Mouse (Mus musculus): ENCODE data around the gene Sec14l4.
"Not testable (repeated sequence)": the region's sequence is repeated elsewhere in the genome, so short reads cannot be mapped to it uniquely, and the experiment has no call there.

Sec14l4 gene

DNA sequence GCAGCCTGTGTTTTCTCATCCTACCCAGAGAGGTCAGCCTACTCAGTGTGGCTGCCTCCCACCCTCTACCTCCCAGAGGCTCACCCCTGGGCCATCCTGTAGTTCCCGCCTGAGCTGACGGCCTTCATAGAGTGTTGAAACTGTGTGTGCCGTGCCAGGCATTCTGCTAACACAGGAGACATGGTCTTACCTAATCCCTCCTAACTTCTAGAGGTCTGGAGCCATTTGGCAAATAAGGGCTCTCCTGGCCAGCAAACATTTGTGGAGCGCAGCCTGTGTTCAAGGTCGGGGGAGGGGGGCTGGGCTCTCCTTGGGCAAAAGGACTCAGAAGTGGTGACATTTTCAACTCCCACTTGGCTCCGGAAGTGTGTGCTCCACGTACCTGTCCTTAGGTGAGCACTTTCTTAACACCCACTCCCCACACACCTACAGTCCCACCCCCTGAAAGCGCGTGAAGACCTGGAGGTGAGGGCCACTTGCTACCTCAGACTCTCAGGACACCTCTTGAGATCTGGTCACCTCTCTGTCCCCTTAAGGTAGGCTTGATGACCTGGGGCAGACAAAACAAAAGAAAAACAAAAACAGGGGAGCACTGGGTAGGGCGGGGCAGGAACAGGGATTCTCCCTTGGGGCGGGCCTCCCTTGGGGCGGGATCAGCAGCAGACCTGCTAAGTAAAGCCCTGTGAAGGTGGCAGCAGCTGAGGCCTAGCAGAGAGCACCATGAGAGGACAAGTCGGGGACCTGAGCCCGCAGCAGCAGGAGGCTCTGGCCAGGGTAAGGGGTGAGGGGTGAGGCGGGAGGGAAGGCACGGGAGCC is at the start of gene Sec14l4:
Sec14l4 (plus strand) TSS at position 337 of the 816 bp plus-strand sequence.
- DNase-seq: no peak

DNA sequence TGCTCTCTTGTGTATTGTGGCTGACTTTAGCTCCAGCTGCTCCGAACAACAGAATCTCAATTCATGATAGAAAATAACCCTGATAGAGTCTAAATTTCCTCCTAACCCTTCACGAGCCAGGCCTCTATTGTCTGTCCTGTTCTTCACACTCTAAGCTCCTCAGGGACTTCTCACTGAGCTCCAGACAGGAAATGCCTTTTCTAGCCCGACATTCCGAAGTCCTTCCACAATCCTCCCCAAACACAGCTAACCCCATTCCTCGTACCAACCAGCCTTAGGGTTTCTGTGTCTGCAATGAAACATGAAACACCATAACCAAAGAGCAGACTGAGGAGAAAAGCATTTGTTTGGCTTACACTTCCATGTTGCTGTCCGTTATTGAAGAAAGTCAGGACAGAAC is 49.7 kb upstream of the Sec14l4 start:
- no peak for DNase-seq

DNA sequence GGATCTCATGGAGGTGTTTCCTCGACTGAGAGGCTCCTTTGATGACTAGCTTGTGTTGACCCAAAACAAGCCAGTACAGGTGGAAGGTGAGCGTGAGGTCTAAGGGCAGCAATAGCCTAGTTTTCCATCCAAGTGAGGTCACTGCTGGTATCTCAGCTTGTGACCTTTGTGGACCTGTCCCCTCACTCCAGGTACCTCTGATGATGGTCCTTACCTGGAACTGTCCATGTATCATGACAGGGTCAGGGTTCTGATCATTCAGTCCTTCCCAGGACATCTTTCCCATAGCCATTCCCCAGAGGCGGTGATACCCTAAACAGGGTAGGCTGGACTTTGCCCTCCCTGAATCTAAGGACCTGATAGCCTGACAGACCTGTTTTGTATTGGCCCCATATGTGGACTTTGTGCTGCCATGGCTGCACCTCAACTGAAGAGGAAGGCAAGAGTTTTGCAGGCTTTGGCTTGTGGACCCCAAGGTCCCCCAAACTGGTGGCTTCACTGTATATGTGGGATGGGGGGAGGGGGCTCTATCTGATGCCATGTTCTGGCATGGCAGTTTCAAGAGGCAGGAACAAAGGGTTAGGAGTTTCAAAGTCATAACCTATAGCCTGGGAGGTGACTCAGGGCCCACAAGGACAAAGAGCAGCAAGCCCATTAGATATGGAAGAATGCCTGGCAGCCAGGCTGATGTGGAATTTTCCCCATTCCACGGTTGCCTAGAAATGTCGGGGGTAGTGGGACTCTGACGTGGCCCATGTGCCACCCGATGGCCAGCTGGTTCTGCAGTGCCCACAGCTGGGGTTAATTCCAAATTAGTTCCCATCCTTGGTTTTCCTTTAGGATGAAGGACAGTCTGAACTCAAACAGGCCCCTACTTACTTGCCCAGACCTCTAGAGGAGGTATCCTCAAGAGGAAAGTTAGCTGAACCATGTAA is 48.7 kb upstream of the Sec14l4 start:
- DNase-seq: no peak

DNA sequence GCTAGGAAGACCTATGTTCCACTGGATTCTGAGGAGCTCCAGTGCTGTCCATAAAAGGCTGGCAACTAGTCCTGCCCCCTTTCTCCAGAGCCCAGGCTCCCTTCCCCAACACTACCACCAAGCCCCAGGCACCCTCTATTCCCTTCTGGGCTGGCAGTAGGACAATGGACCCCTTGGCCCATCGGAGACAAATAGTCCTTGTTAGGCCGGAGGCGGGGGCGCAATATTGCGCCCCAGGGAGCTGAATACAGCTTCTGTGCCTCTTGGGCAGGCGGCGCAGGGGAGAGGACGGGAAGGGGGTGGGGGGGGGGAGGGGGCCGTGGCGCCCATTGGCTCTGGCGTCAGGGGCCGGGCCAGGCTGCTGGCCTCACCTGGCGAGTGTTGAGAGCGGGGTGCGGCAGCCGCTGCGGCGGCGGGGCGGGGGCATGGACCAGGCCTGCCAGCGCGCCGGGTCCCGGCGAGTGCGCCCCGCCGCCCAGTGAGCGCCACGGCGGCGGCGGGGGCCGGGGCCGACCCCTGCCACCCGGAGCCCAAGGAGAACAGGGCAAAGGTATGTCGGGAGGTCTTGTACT is 47.9 kb upstream of the Sec14l4 start, which contains the start of gene Gal3st1:
Gal3st1 (plus strand) TSS at position 346 of the 572 bp plus-strand sequence.
- no peak for DNase-seq

DNA sequence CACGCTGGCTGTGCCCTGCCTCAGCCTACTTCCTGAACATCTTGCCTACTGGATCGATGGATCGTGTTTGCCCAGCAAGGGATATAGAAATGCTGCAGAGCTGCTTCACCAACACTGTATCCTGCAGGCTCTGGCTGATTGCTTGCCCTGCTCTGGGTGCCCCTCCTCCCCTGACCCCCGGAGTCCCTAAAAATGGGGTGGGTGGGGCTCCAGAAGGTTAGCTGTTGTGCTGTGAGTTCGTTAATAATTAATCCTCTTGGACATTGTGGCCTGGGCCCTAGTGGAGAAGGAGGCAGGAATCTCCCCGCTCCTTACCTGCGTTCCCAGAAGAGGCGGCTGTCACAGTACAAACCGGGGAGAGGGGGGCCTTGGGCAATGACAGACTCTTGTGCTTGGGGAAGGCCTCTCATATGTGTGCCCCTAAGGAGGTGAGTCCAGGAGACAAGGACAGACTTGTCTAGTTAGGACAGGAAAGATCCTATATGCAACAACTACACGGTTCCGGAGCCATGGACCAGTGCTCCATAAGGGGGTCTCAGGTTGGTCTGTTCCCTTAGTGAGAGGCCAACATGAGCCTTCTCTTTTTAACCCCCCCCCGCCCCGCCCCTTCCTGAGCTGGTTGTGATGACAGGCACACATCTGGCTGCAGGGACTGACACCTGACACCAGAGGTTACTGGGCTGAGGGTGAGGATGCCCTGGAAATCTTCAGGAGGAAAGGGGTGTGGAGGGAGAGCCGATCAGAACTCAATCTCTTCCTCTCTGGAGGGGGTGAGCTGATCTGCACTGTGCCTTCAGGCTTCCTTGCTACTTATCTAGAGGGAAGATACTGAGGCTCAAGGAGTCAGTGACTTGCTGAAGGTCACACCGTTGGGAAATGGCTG is 47.2 kb upstream of the Sec14l4 start:
- DNase-seq: no peak

DNA sequence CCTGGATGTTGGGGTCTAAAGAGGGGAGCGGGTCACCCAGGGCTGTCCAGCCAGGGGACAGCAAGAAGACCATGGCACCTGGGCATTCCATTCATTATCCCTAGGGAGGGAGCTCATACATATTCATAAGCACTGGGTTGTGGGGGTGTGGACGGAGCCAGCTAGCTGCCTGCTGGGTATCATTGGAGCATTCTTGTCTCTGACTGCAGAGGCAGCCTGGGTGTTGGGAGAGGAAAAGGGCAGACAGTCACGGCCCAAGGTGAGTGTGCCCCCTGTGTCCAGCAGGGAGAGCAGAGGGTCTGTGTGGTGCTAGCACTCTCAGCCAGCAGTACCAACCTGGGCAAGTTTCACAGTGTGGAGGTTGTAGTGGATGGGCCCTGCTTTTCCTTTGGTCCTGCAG is 41.5 kb upstream of the Sec14l4 start:
- DNase-seq: no peak

DNA sequence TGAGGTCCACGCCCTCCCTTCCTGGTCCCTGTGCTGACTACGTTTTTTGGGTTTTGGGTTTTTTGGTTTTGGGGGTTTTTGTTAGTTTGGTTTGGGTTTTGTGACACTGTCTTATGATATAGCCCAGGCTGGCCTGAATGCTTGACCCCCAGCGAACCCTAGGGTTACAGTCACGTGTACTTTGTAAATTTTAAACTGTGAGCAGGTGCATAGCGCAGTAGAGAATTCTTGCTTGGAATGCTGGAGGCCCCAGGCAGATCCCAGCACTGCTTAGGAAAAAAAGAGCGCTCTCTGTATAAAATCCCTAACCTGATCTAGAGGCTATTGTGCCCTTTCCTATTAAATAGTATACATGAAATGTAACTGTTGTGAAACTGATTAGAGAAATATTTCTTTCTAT is 38.1 kb upstream of the Sec14l4 start:
- no peak for DNase-seq

DNA sequence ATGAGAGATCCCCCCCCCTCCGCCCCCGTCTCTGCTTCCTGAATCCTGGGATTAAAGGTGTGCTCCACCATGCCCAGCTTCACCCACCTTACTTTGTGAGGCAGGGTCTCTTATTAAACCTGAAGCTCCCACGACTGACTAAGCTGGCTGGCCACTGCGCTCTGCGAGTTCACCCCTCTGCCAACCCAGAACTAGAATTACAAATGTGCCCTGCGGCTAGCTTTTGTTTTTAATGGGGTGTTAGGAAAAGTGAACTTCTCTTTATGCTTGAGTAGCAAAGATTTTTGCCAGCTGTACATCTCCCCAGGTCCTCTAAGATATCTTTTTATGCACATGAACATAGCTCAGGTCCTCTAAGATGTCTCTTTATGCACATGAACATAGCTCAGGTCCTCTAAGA is 37.3 kb upstream of the Sec14l4 start:
- no peak for DNase-seq

DNA sequence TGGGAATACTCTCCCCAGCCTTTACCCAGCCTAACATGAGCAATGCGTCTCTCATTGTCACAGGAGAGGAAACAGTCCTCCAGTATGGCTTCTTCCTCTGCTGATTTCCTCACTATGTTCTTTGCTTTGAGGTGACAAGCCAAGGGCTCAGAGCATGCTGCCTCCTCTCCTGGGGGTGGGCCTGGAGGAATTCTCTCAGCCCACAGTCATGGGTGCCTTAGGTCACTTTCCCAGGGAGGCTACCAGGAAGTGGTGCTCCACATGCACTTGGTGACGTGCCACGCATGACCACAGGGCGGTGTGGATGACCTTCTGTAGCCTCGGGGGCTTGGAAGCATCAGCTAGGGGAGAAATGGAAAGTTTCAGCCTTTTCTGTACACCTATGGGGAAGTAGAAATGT is 35.8 kb upstream of the Sec14l4 start:
- no peak for DNase-seq

DNA sequence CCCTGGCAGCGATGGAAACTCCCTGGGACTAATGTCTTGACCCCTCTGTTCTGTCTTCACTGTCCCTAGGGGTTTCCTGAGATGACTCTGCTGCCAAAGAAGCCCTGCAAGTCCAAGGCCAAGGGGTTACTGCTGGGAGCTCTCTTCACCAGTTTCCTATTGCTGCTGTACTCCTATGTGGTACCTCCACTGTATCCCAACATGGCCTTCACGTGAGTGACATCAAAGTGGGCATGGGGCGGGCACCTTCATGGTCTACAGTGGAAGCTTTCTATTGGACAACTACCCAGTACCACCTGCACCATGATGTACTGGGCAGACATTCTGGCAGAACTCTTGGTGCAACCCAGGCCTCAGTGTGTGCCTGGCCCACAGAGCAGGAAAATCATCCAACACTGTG is 34.4 kb upstream of the Sec14l4 start:
- DNase-seq: no peak

DNA sequence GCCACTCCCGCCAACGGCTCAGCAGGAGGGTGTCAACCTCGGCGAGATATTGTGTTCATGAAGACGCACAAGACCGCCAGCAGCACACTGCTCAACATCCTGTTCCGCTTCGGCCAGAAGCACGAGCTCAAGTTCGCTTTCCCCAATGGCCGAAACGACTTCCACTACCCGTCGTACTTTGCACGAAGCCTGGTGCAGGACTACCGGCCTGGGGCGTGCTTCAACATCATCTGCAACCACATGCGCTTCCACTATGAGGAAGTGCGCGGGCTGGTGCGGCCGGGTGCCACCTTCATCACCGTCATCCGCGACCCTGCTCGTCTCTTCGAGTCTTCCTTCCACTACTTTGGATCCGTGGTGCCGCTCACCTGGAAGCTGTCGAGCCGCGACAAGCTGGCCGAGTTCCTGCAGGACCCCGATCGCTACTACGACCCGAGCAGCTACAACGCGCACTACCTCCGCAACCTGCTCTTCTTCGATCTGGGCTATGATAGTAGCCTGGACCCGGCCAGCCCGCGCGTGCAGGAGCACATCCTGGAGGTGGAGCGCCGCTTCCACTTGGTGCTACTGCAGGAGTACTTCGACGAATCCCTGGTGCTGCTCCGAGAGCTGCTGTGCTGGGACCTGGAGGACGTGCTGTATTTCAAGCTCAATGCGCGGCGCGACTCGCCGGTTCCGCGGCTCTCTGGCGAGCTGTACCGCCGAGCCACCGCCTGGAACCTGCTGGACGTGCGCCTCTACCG is 33.1 kb upstream of the Sec14l4 start:
- DNase-seq: no peak

DNA sequence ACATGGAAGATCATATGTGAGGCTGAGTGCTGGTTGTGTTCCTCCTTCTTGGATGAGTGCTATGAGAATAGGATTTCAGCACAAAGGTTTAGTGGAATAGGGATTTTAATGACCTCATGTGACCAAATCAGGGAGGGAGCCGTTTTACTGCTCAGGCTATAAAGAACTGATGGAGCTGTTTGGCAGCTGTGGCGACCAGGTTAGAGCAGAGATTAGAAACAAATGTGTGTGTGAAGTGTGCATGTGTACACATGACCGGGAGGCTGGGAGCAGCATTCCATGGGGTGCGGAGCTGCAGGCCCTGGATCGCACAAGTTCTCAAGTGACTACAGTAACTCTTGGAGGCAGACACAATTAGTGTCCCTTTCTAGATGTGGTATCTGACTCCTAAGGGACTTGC is 31.7 kb upstream of the Sec14l4 start:
- DNase-seq: no peak

DNA sequence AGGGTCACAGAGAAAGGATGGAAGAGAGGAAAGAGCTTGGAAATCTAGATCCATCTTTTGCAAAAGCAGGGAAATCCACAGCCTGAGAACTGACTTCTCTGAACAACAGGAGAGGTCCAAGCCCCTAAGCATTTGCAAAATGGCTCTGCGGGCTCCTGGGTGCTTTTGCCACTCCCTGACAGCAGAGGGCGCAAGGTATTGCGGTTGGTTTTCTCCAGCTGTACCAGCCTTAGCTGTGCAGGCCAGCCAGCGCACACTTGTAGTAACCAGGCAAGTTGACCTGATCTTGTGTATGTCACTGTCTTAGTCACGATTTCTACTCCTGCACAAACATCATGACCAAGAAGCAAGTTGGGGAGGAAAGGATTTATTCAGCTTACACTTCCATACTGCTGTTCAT is 29.7 kb upstream of the Sec14l4 start:
- peak; percentile 18 for DNase-seq

DNA sequence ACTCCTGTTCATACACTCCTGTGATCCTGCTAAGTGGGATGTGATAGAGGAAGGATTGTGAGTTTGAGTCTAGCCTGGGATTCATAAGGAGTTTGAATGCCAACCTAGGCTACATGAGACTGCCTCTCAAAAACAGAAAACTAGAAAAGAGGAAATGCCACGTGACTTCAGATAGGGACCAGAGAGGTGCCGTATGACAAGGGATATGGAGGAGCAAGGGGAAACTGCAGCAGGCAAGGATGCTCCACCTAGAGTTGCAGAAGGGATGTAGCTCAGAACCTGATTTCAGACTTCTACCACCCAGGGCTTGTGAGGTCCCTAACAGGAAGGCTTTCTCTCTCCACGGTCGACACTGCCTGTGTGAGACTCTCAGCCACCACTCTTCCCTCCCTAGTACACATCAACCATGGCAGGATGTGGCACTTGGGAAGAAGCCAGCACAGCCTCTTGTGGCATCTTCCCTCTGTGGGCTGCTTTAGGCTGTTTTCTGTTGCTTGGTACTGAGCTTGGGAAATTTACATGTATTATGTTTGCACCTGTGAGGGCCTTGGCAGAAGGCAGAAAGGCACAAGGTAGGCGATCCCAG is 25.9 kb upstream of the Sec14l4 start:
- DNase-seq: no peak

DNA sequence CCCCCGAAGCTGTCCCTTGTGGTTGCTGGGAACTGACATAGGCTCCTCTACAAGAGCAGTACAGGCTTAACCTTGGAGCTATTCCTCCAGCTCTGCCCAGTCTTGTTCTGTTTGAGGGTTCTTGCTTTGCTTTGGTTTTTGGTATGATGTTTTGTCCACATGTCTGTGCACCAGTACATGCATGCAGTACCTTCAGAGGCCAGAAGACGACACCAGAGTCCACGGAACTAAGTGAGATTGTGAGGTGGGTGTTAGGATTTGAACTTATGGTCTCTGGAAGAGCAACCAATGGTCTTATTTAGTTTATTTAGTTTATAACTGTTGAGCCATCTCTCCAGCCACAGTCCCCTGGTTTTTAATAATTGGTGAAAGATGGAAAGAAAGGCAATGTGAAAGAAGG is 24.8 kb upstream of the Sec14l4 start:
- no peak for DNase-seq

DNA sequence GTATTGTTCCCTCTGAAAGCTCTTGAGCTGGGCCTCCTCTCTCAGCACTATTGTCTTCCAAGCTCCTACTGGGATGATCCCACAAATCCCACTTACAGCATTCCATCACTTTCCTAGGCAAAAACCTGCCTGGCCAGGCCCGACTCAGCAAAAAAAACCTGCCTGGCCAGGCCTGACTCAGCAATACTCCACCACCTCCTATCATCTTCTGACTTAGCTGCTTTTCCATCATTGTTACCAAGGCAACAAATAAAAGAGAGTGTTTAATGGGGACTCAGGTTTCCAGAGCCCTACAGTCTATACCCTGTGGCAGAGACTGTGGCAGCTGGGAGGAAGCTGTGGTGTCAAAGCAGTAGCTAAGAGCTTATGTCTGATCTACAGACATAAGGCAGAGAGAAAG is 18.6 kb upstream of the Sec14l4 start:
- DNase-seq: no peak

DNA sequence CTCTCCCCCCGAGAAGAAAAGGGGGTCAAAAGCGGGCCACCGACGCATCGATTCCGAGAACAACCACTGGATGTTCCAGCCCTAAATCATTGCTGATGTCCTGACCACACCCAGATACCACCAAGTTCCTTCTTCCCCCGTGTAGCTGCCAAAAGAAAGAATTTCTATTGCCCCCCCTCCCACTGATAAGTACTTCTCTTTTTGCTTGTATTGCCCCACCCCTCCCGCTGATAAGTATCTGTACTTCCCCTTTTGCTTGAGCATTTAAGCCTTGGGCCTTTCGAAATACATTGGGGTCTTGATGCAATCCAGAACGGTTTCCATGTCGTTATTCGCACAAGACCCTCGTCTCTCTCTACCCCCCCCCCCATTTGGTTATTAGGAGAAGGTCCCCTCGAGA is 15.5 kb upstream of the Sec14l4 start:
- not testable (repeated sequence) for DNase-seq

DNA sequence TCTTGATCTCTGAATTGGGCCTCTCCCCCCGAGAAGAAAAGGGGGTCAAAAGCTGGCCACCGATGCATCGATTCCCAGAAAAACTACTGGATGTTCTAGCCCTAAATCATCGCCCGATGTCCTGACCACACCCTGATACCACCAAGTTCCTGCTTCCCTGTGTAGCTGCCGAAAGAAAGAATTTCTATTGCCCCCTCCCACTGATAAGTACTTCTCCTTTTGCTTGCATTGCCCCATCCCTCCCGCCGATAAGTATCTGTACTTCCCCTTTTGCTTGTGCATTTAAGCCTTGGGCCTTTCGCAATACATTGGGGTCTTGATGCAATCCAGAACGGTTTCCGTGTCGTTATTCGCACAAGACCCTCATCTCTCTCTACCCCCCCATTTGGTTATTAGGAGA is 9.2 kb upstream of the Sec14l4 start:
- not testable (repeated sequence) for DNase-seq

DNA sequence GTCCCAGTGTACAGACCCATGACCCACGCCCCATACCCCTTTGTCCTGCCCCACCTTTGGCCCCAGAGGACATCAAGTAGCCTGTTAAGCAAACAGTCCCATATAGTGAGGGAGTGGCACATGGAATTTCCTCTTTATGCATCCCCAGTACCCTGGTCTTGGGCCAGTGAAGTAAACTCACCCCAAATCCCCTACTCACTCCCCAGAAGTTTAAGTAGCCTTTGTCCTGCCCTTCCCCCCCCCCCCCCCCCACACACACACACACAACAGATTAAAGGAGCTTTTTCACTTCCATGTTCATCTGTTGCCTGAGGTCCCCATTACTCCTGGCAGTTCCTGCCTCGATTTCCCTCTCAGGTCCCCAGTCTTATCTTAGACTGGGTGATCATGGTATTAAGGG is 7.9 kb upstream of the Sec14l4 start:
- DNase-seq: no peak

DNA sequence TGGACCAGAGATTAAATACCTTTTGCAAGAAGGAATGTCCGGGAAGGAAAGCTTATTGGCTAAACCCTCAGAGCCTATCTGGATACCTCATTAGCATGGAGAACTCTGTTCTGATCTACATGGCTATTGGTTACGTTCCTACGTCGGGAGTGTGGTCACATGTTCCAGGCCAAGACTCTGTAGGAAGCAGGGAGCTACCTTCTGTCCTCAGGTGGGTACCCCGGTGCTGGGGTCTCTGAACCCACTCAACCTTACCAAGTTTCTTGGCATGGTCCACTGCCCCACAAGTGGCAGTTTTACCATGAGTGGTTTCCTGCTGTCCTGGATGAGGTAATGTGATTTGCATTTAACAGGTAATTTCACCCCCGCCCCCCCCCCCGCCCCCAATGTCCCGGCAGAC is 4.2 kb upstream of the Sec14l4 start:
- DNase-seq: no peak

DNA sequence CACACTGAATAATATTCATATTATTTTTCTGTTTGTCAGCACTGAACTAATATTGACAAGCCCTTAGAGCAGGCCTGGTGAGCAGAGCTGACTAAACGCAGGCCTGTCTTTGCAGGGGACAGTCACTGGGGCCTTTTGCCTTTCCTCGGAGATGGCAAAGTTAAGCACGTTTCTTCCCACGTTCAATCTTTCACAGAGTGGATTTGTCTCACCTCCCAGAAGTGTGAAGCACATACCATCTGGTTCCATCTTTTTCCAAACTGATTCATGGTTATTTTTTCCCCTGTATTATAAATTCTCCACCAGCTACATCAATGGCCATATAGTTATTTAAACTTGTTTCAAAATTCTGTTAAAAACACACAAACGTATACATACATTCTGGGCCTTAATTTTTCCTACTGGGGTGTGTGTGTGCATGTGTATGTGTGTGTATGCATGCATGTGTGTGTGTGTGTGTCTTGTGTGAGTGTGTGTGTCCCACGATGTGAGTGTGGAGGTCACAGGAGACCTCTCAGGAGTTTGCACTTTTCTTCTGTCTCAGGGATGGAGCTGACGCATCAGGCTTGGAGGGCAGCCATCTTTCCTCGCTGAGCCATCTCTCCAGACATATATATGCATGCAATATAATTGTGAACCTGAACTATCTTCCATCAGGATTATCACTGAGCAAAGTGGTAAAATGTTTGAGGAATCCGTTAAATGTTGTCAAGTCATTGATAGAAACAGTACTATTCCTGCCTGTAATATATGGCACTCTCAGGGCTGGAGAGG is 3.5 kb upstream of the Sec14l4 start:
- DNase-seq: no peak
